Mouse (Mus musculus): ENCODE measurements at regions not wholly inside any gene's neighbourhood (a gene's known extent, or its start where the extent isn't known, plus 50 kb on each side); places are given as distances from the start of the nearest gene placed in this dataset.

DNA sequence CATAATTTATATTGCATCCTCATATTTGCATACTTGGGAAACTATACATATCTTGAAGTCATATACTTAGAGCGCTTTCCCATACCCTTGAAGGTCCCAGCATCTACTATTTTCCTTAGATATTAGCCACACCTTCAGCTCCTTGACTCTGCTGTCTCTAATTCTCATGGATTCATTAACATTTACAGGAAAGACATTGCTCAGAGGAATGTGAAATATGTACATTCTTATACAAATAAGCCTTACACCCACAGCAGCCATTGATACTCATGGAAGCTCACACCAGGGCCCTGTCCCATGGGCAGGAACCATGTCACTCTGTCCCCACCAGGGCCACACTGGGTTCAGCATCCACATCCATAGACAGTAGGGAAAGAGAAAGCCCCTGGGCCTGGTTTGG lies 122.1 kb downstream of the Trim42 start:
- TF ChIP-seq CTCF (conservative IDR thresholded peaks at IDR 0.05; ENCODE audit: low read length) (no peak), POU5F1 (IDR thresholded peaks at IDR 0.05; ENCODE audit: borderline replicate concordance, low read length) (no peak), NANOG (IDR thresholded peaks at IDR 0.05; ENCODE audit: borderline replicate concordance, low read length) (no peak)

Measured in E14TG2a.4 (cell line).